Mouse (Mus musculus) inflammation-experienced regulatory T-cells (primary cell): ENCODE results near the gene Muc2. TPM values are rescaled to one million over a fixed set of nuclear protein-coding genes. Genes with fewer than 3 reads are reported as not detected.

Source experiments
- polyA plus RNA-seq, 2 experiments: library from polyadenylated mRNA; unstranded; fragments of 100-300 nt; shearing (Covaris generic); gene quantifications; one replicate each; pipeline ENCODE4 v1.2.1; 2017

Muc2 gene
- under 1 TPM; 0.24 to 0.48 TPM for polyA plus RNA-seq

DNA sequence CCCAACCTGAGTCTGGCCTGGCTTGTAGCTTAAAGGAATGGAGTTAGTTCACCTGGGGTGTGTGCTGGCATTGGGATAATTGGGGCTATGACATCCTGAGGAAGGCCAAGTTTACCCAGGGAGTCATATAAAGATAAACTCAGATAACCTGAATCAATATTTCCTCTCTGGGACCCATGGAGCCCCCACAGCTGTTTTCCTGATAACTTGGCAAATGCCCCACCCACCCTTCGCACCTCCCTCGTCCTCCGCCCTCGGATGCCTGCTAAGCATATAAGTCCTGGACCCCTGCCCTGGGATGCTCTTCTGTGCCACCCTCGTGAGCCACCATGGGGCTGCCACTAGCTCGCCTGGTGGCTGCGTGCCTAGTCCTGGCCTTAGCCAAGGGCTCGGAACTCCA lies at the start of gene Muc2:
Muc2 (plus strand) TSS at position 301 of the 400 bp plus-strand sequence.

DNA sequence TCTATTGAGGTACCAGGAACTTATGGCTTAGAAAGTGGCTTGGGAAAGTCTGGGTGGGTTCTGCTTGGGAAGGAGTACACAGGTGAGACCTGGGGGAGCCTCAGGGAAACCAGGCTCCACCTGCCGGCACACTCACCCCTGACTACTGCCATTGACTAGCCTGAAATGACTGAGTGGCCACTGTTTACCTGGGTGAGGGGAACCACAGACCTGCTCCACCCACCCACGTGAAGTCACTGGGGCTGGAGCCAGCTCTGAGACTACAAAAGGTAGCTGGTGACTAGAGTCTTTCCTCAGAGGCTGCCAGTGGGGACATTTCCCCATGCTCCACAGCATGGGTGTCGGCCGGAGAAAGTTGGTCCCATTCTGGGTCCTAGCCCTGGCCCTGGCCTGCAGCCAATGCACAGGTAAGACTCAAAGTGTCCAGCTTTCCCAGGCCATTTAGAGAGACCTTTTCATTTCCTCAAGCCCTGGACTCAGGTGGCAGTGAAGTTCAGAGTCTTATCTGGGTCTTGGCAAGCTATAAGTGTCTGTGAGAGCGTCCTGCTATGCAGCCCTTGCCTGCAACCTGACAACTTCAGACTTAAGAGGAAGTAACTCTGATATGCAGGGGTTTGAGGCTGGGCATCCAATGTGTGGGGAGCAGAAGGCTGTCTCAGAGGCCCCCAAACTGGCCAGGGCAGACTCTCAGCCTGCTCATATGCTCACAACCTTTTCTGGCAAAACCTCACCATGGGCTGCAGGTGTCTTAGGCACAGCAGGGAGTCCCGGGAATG lies 98.7 kb downstream of the Muc2 start, which contains the start of gene Muc5ac:
Muc5ac (plus strand) TSS at position 296 of the 776 bp plus-strand sequence.

Other genes starting within 250 kb of the Muc2 start
- gene Pidd1, start 246.3 kb upstream of the Muc2 start, polyA plus RNA-seq = 10 to 100 TPM in 1 of 2 experiments, 1 to 10 TPM in 1; 9.7 to 11.8 TPM
- 1,000 to 10,000 TPM; 1,321 to 1,489 TPM for gene Rplp2, start 243.0 kb upstream of the Muc2 start, polyA plus RNA-seq
- 10 to 100 TPM; 66.6 to 92.4 TPM for gene Pnpla2, start 235.1 kb upstream of the Muc2 start, polyA plus RNA-seq
- 1 to 10 TPM in 1 of 2 experiments, not detected in 1; 3.3 TPM for gene Cracr2b, start 229.2 kb upstream of the Muc2 start, polyA plus RNA-seq
- gene Cd151, start 222.9 kb upstream of the Muc2 start, polyA plus RNA-seq = 1 to 10 TPM; 6.0 to 6.8 TPM
- gene Polr2l, start 215.2 kb upstream of the Muc2 start, polyA plus RNA-seq = 10 to 100 TPM; 26.5 to 30.5 TPM
- gene Tspan4, start 215.1 kb upstream of the Muc2 start, polyA plus RNA-seq = 1 to 10 TPM; 1.7 to 5.3 TPM
- 10 to 100 TPM; 19.3 to 22.0 TPM for gene Chid1, start 150.5 kb upstream of the Muc2 start, polyA plus RNA-seq
- gene Ap2a2, start 128.2 kb upstream of the Muc2 start, polyA plus RNA-seq = 10 to 100 TPM; 38.7 to 46.7 TPM
- 1 to 10 TPM in 1 of 2 experiments, under 1 TPM in 1; 0.22 to 1.1 TPM for gene Muc6, start 35.0 kb upstream of the Muc2 start, polyA plus RNA-seq
- not detected for gene Muc5ac, start 98.6 kb downstream of the Muc2 start, polyA plus RNA-seq
- under 1 TPM in 1 of 2 experiments, not detected in 1; 0.21 TPM for gene Muc5b, start 148.7 kb downstream of the Muc2 start, polyA plus RNA-seq
- 10 to 100 TPM; 37.9 to 44.7 TPM for gene Tollip, start 228.2 kb downstream of the Muc2 start, polyA plus RNA-seq